Comparison of ENCODE assay signal across 9 mouse cellular contexts in the genomic region with DNA sequence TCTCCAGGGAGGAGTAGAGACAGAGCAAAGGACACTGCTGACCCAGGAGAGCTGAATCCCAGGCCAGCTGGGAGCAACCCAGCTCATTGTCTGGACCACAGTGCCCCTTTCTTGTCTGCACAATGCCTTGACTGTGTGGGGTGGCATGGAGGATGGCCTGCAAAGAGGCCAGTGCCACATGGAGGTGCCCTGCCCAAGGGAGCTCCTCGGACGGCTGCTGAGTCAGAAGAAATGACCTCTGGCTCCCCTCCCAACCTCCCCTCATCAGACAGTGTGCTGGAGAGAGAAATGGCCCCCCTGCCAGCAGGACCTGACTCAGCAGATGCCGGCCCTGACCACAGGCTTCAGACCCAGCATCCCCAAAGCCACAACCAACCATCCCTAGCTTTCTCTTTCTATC. TPM values are rescaled to one million over a fixed set of nuclear protein-coding genes. Genes with fewer than 3 reads are reported as not detected.
DNase-seq lines count a peak whose midpoint lies in the region; ATAC-seq lines count a peak whose summit lies in the region.
"Had no signal": no experiment of that assay in that cellular context is flagged by ENCODE, and none has a peak within 500 bp of the region (broad histone marks: within the 10 kb centered on the region; RNA-seq: fewer than 3 reads in every experiment).

No protein-coding gene starts in this region.

- H3K4me2 ChIP-seq in heart, embryonic 16.5 days (ENCODE audit: low read depth, low read length): peak overlapping the region; percentile 95; the same call in 1 of the 2 replicates
- peak overlapping the region; percentile 84 for H3K4me2 ChIP-seq in forebrain, embryonic 14.5 days (ENCODE audit: low read length)

- no peak for ATAC-seq in heart, embryonic 16.5 days (replicated peaks; ENCODE audit: extremely low read depth, insufficient read depth, low FRiP score)
- peak; percentile 14; the same call in 1 of the 2 replicates for ATAC-seq in forebrain, embryonic 14.5 days

- H3K9ac ChIP-seq in heart, embryonic 16.5 days (ENCODE audit: low read length): no peak overlapping the region
- peak overlapping the region; percentile 93 for H3K9ac ChIP-seq in forebrain, embryonic 14.5 days (ENCODE audit: low read length)

- peaks cover 9% of the 10 kb centered on the region for H3K4me1 ChIP-seq in heart, embryonic 16.5 days (ENCODE audit: control insufficient read depth, insufficient read depth, low read length)
- peaks cover 33% of the 10 kb centered on the region for H3K4me1 ChIP-seq in forebrain, embryonic 14.5 days (ENCODE audit: control insufficient read depth, insufficient read depth, low read length)
- peaks cover 80% of the 10 kb centered on the region for H3K4me1 ChIP-seq in midbrain, embryonic 10.5 days

- no peaks in the 10 kb centered on the region for H3K9me3 ChIP-seq in heart, embryonic 16.5 days (replicated peaks; ENCODE audit: control insufficient read depth, low read length)
- H3K9me3 ChIP-seq in forebrain, embryonic 14.5 days (replicated peaks; ENCODE audit: control insufficient read depth, low read length): no peaks in the 10 kb centered on the region
- no peaks in the 10 kb centered on the region for H3K9me3 ChIP-seq in midbrain, embryonic 10.5 days (replicated peaks)

- 38% methylated on average over 3 of the region's 3 CpGs for WGBS in heart, embryonic 16.5 days
- 10% methylated on average over 3 of the region's 3 CpGs for WGBS in forebrain, embryonic 14.5 days
- WGBS in midbrain, embryonic 10.5 days: 5% methylated on average over 3 of the region's 3 CpGs

- H3K27me3 ChIP-seq in heart, embryonic 16.5 days (ENCODE audit: control insufficient read depth, insufficient read depth, low read length): peaks cover 20% of the 10 kb centered on the region
- no peaks in the 10 kb centered on the region for H3K27me3 ChIP-seq in forebrain, embryonic 14.5 days (replicated peaks; ENCODE audit: control insufficient read depth, insufficient read depth, low read length)
- H3K27me3 ChIP-seq in midbrain, embryonic 10.5 days (ENCODE audit: low read depth, poor library complexity, severe bottlenecking): peaks cover 14% of the 10 kb centered on the region; the same call in 1 of the 2 replicates

- no peaks in the 10 kb centered on the region for H3K36me3 ChIP-seq in heart, embryonic 16.5 days (ENCODE audit: control insufficient read depth, insufficient read depth)
- H3K36me3 ChIP-seq in forebrain, embryonic 14.5 days (ENCODE audit: control insufficient read depth, insufficient read depth, low read length): peaks cover 18% of the 10 kb centered on the region
- H3K36me3 ChIP-seq in midbrain, embryonic 10.5 days: peaks cover 25% of the 10 kb centered on the region

- H3K27ac ChIP-seq in heart, embryonic 16.5 days (ENCODE audit: low read length): no peak overlapping the region
- H3K27ac ChIP-seq in forebrain, embryonic 14.5 days (ENCODE audit: low read depth, low read length): peak overlapping the region; percentile 98
- H3K27ac ChIP-seq in midbrain, embryonic 10.5 days (replicated peaks): peak overlapping the region; percentile 98

- H3K4me3 ChIP-seq in heart, embryonic 16.5 days (ENCODE audit: low read length): no peak overlapping the region
- H3K4me3 ChIP-seq in forebrain, embryonic 14.5 days (ENCODE audit: low read depth, low read length): peak overlapping the region; percentile 68
- H3K4me3 ChIP-seq in midbrain, embryonic 10.5 days: peak overlapping the region; percentile 77

- no peak for DNase-seq in heart, adult 8-10 months (ENCODE audit: low spot score)
- DNase-seq in NIH3T3 (ENCODE audit: low read depth): peak; percentile 82
- DNase-seq in forebrain, embryonic 14.5 days (ENCODE audit: low spot score): no peak
- peak; percentile 63 for DNase-seq in midbrain, embryonic 10.5 days (ENCODE audit: low spot score)
- DNase-seq in gastrocnemius, postnatal 10 days: no peak
- DNase-seq in kidney, adult 11 months: no peak
- DNase-seq in urinary bladder, postnatal 4 days (ENCODE audit: low spot score in 2 of 2): no peak

RNA-seq across cellular contexts. Expression of a gene that starts 1.1 kb away (rescaled TPM):
- polyA plus RNA-seq in heart, embryonic 16.5 days (2015; fragmentation: Nextera tagmentation; extraction: Ambion mirVana): 0.25 and 0.28 TPM in 2 replicates
- total RNA-seq in heart, adult 8-10 months (2022): 1 to 10 TPM in 1 of 4 experiments, under 1 TPM in 3; 0.44 to 1.2 (median 0.65) TPM
- polyA plus RNA-seq in forebrain, embryonic 14.5 days (2014; fragmentation: Nextera tagmentation; extraction: Ambion mirVana): 6.7 and 7.4 TPM in 2 replicates
- 0.69 and 0.87 TPM in 2 replicates for polyA plus RNA-seq in midbrain, embryonic 10.5 days (2016; fragmentation: Nextera tagmentation; extraction: Ambion mirVana)
- 1 to 10 TPM; 2.1 to 2.5 TPM for total RNA-seq in gastrocnemius, postnatal 10 days (2021)
- total RNA-seq: liver, adult 2 months had no signal

RNA-seq across cellular contexts. Expression of a gene that starts 20.3 kb away (rescaled TPM):
- 11.4 and 19.4 TPM in 2 replicates for polyA plus RNA-seq in heart, embryonic 16.5 days (2015; fragmentation: Nextera tagmentation; extraction: Ambion mirVana)
- total RNA-seq in heart, adult 8-10 months (2022): 10 to 100 TPM; 14.9 to 19.0 (median 16.6) TPM
- 25.0 and 28.9 TPM in 2 replicates for polyA plus RNA-seq in forebrain, embryonic 14.5 days (2014; fragmentation: Nextera tagmentation; extraction: Ambion mirVana)
- polyA plus RNA-seq in midbrain, embryonic 10.5 days (2016; fragmentation: Nextera tagmentation; extraction: Ambion mirVana): 41.8 and 51.4 TPM in 2 replicates
- 10 to 100 TPM; 17.4 to 22.3 TPM for total RNA-seq in gastrocnemius, postnatal 10 days (2021)

RNA-seq across cellular contexts. Expression of a gene that starts 22.7 kb away (rescaled TPM):
- polyA plus RNA-seq in heart, embryonic 16.5 days (2015; fragmentation: Nextera tagmentation; extraction: Ambion mirVana): 59.4 and 62.5 TPM in 2 replicates
- total RNA-seq in heart, adult 8-10 months (2022): 1 to 10 TPM; 3.8 to 6.4 (median 5.1) TPM
- polyA plus RNA-seq in forebrain, embryonic 14.5 days (2014; fragmentation: Nextera tagmentation; extraction: Ambion mirVana): 396 and 523 TPM in 2 replicates
- polyA plus RNA-seq in midbrain, embryonic 10.5 days (2016; fragmentation: Nextera tagmentation; extraction: Ambion mirVana): 381 and 466 TPM in 2 replicates
- 10 to 100 TPM; 52.6 to 71.2 TPM for total RNA-seq in gastrocnemius, postnatal 10 days (2021)

RNA-seq across cellular contexts. Expression of a gene that starts 38.6 kb away (rescaled TPM):
- 0.25 TPM in 1 of 2 replicates, not detected in the other for polyA plus RNA-seq in heart, embryonic 16.5 days (2015; fragmentation: Nextera tagmentation; extraction: Ambion mirVana)
- total RNA-seq in heart, adult 8-10 months (2022): not detected
- polyA plus RNA-seq in forebrain, embryonic 14.5 days (2014; fragmentation: Nextera tagmentation; extraction: Ambion mirVana): not detected in 2 replicates
- 0.14 TPM in 1 of 2 replicates, not detected in the other for polyA plus RNA-seq in midbrain, embryonic 10.5 days (2016; fragmentation: Nextera tagmentation; extraction: Ambion mirVana)
- total RNA-seq in gastrocnemius, postnatal 10 days (2021): under 1 TPM in 1 of 2 experiments, not detected in 1; 0.34 TPM

RNA-seq across cellular contexts. Expression of a gene that starts 48.3 kb away (rescaled TPM):
- polyA plus RNA-seq in heart, embryonic 16.5 days (2015; fragmentation: Nextera tagmentation; extraction: Ambion mirVana): 229 and 248 TPM in 2 replicates
- 10 to 100 TPM; 38.4 to 49.4 (median 49.0) TPM for total RNA-seq in heart, adult 8-10 months (2022)
- polyA plus RNA-seq in forebrain, embryonic 14.5 days (2014; fragmentation: Nextera tagmentation; extraction: Ambion mirVana): 124 and 127 TPM in 2 replicates
- polyA plus RNA-seq in midbrain, embryonic 10.5 days (2016; fragmentation: Nextera tagmentation; extraction: Ambion mirVana): 191 and 195 TPM in 2 replicates
- 100 to 1,000 TPM; 458 to 513 TPM for total RNA-seq in gastrocnemius, postnatal 10 days (2021)

Comparison
In these comparisons a context has a peak if more than half of its experiments do, and no peak if none do; other contexts are left out.
1. DNase-seq: peak in NIH3T3 (single experiment) and midbrain, embryonic 10.5 days (single experiment); none in heart, adult 8-10 months (single experiment), forebrain, embryonic 14.5 days (single experiment), gastrocnemius, postnatal 10 days (single experiment), kidney, adult 11 months (single experiment) and urinary bladder, postnatal 4 days (0 of 2).